Comparison of ENCODE assay signal across 17 mouse cellular contexts in the genomic region with DNA sequence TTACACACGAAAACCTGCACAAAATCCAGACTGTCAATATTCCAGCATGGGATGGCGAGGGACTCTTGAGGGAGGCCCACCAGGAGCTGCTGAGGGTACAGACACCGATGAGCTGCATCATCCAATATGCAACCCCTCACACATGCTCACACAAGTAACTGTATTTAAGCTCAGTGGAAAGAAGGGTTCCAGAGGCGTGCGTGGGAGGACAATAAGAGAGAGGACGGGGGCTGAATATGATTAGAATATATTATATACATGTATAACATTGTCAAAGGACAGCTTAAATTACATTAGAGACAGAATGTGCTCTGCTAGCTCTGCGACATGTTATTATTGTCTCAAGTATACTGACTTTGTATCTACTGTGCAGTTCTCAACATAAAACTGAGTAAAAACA.
A peak's percentile ranks its signal among the peaks of the same experiment; 100 is the strongest.
DNase-seq lines count a peak whose midpoint lies in the region.
"Had no signal": no experiment of that assay in that cellular context is flagged by ENCODE, and none has a peak within 500 bp of the region (broad histone marks: within the 10 kb centered on the region; RNA-seq: fewer than 3 reads in every experiment).

No protein-coding gene starts in this region.

- DNase-seq in left cerebral cortex, adult 18-20 months (ENCODE audit: low spot score in 2 of 2): peak; percentile 17 to 28
- DNase-seq in left cerebral cortex, adult 8-10 months (ENCODE audit: low spot score in 2 of 2): no peak
- DNase-seq in right cerebral cortex, adult 18-20 months: peak; percentile 26
- DNase-seq in right cerebral cortex, postnatal 25 days: no peak
- peak; percentile 56 to 61 for DNase-seq in right cerebral cortex, postnatal 10 days (ENCODE audit: low spot score in 2 of 2)
- peak; percentile 39 for DNase-seq in telencephalon, adult 2 months (ENCODE audit: low read depth, low spot score)
- no peak for DNase-seq in spleen, postnatal 4 days (ENCODE audit: low spot score in 2 of 2)
- DNase-seq: adrenal gland, adult 2 months; adrenal gland, postnatal 14 days; cerebellum, adult 11-12 months; cerebellum, adult 9-10 months; cerebellum, postnatal 14 days; gastrocnemius, postnatal 10 days; gastrocnemius, postnatal 36 days; heart, adult 2 months; heart, postnatal 14 days; heart, postnatal 4 days had no signal

Comparison
In these comparisons a context has a peak if more than half of its experiments do, and no peak if none do; other contexts are left out.
1. DNase-seq: peak in left cerebral cortex, adult 18-20 months (2 of 2), right cerebral cortex, adult 18-20 months (single experiment), right cerebral cortex, postnatal 10 days (2 of 2) and telencephalon, adult 2 months (single experiment); none in left cerebral cortex, adult 8-10 months (0 of 2), right cerebral cortex, postnatal 25 days (single experiment) and spleen, postnatal 4 days (0 of 2).